Mouse (Mus musculus): ENCODE measurements around the gene Setx.
"Not testable (repeated sequence)": the region's sequence is repeated elsewhere in the genome, so short reads cannot be mapped to it uniquely, and the experiment has no call there.

The Setx gene

GRCm38 (mm10) chr2:29123907-29124569 is at the start of gene Setx:
Gene Setx (plus strand): TSS chr2:29124181.
- DNase-seq = peak; percentile 6

DNA sequence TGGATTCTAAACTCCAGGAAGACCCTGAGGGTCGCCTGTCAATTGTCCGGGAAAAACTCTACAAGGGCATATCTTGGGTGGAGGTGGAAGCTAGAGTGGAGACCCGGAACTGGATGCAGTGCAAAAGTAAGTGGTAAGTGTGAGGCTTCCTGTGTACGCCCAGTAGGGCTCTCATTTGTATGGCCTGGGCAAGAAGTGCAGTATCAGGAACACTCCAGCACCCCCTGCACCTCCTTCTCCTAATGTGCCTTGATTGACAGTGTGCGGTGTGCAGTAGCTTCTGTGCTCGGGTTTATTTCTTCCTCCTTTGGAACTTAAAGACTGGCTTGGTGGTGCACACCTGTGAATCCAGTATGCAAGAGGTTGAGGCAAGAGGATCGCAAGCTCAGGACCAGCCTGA is 49.3 kb upstream of the Setx start:
- no peak for DNase-seq

DNA sequence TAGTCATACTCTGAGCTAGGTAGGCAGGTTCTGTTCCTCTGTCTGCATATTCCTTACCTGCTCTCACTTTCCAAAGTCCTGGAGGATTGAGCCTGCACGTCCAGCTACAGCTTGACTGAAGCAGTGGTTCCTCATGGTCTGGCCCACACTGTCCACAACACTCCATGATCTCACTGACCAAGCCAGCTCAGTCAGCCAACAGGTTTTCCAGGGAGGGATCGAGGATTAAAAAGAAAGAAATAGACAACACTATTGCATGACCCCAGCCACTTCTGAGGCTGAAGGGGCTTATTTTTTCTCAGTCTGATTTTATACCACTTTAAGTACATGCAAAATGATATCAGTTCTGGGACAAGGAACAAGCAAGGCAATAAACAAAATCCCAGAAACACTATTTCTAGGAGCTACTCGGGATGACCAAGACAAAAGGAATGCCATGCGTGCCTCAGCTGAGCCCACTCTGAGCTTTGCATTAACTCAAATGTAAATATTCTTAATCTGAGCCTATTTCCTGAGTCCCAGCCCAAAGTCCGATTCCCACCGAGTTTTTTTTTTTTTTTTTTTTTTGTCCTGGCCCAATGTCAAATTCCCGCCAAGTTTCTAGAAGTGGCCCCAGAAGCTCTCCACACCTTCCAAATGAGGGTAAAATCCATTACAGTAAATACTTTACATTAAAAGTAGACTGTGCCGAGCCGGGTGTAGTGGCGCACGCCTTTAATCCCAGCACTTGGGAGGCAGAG is 48.5 kb upstream of the Setx start:
- DNase-seq = no peak

GRCm38 (mm10) chr2:29076226-29076625 is 47.8 kb upstream of the Setx start:
- DNase-seq = no peak

- DNase-seq = peak; percentile 11
These were observed 42.0 kb upstream of the Setx start for GRCm38 (mm10) chr2:29081965-29082364.

GRCm38 (mm10) chr2:29086026-29086425 is 38.0 kb upstream of the Setx start:
- no peak for DNase-seq

GRCm38 (mm10) chr2:29089276-29089675 is 34.7 kb upstream of the Setx start:
- not testable (repeated sequence) for DNase-seq

- DNase-seq = no peak
These were observed 28.3 kb upstream of the Setx start for GRCm38 (mm10) chr2:29095674-29096073.

GRCm38 (mm10) chr2:29096751-29097150 is 27.2 kb upstream of the Setx start:
- no peak for DNase-seq

- DNase-seq = no peak
These were observed 26.5 kb upstream of the Setx start for GRCm38 (mm10) chr2:29097465-29097864.

GRCm38 (mm10) chr2:29097955-29098354 is 26.0 kb upstream of the Setx start:
- not testable (repeated sequence) for DNase-seq

- no peak for DNase-seq
These were observed 25.2 kb upstream of the Setx start for GRCm38 (mm10) chr2:29098786-29099185.

GRCm38 (mm10) chr2:29099646-29100045 is 24.3 kb upstream of the Setx start:
- DNase-seq = no peak

DNA sequence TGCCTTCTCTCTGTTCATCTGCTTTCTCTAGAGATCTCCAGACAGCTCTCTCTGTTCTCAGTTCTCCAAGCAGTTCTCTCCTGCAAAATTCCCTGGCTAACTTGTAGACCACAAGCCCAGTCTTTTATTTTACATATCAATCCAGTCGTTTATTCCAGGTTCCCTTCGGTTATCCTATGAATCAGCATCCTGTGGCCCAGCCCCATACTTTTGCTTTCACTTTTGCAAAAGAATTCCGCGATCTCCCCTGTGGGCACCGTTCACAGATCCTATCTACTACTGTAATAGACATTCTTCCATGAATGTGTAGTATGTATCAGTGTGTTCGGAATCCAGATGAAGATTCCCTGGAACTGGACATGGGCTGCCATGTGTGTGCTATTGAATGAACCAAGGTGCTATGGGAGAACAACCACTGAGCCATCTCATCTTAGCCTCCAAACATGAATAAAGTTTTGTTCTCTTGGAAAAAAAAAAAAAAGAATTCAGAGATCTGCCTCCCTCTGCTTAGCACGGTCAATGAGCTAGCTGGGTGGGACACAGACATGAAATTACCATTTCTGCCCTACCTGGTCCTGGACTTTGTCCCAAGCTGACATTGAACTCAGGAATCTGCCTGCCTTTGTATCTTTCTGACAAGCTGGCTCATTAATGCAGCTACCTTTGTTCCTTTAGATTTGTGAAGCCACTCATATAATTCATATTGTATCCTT is 23.0 kb upstream of the Setx start:
- DNase-seq = no peak

DNA sequence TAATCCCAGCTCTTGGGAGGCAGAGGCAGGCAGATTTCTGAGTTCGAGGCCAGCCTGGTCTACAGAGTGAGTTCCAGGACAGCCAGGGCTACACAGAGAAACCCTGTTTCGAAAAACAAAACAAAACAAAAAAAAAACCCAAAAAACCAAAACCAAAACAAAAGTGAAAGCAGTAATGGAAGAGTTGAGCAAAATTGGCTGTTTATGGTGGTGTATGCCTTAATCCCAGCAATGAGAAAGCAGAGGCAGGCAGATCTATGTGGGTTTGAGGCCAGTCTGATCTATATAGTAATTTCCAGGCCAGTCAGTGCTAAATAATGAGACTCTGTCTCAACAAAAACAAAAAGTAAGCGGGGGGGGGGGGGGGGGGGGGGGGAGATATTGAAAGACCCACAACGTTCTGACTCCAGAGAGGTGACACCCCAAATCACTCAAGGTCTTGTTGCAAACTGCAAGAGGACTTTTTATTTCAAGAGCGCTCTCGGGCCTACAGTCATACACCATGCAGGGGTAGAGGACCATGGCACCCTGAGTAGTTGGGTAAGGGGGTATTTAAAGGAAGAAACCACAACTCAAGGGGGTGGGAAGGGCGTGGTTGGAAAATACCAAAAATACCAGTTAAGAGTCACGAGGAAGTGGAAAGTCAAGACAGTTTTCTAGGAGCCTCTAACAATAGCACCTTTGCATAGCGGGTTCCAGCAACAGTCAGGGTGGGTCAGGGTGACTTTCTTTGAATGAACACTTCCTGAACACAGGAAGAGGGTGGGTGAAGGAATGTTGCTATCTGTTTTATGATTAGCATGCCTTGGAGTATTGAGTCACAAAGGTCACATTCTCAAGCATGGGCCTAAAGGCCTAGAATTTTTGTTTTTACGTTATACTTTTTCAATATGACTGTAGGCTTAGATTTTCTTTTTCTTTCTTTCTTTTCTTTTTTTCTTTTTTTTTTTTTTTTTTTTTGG is 21.3 kb upstream of the Setx start:
- DNase-seq = not testable (repeated sequence)

- no peak for DNase-seq
These were observed 3.0 kb upstream of the Setx start for GRCm38 (mm10) chr2:29120969-29121368.

DNA sequence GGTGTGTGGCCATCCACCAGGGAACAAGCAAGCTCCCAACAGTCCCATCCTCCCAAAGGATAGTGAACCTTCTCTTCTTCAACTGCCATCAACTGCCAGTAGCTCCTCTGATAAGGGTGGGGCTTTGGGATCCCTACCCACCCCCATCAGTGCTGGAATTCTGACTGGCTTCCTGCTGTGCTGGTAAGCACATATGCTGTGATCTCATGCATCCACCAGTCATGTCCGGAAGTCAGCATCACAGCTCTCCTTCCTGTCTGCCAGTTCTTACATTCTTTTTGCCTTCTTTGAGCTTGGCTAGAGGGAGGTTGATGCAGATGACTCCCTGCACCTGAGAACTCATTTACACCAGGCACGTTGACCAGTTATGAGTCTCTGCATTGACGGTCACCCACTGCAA is 1.5 kb upstream of the Setx start:
- peak; percentile 10 for DNase-seq

GRCm38 (mm10) chr2:29124571-29124935 is 572 bp downstream of the Setx start:
- DNase-seq = no peak

DNA sequence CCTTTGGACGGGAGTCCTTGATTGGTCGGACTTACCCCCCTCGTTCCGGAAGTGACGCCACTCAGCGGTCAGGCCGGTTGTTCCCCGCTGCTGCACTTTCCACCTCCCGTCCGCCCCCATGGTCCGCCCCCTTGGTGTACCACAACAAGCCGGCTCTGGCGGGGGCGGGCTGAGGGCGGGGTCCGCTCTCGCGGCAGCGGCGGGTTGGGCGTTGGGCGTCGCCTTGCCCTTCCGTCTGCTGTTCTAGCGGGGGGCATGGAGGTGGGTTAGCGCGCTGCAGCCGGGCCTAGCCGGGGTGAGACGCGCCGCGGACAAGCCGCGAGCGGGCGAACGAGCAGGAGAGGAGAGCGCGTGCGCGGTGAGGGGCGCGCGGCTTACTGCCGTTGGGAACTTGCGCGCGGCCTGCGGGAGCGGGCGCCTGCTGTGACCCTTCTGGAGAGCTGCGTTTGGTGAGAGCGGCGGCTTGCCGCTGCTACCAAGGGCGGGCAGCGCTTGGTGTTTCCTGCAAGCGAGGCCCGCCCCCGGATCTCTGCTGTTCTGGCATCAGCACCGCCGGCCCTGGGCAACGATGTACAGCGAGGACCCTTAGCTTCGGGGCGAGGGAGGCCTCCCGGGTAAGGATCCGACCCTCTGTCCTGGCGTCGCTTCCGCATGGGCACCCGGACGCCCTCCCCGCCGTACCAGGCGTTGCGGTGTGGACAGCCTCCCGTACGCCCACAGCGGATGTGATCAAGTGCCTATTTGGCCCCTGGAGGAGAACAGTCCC is 1.1 kb downstream of the Setx start:
- DNase-seq = peak; percentile 100

GRCm38 (mm10) chr2:29130118-29130899 is 6.3 kb downstream of the Setx start:
- DNase-seq = no peak

- DNase-seq = no peak
These were observed 11.2 kb downstream of the Setx start for GRCm38 (mm10) chr2:29135161-29135560.

Data from lung, postnatal 10 days (tissue).